Mouse (Mus musculus): ENCODE results near the gene Gm28043.
A peak's percentile ranks its signal among the peaks of the same experiment; 100 is the strongest.

Gene Gm28043

GRCm38 (mm10) chr17:29627285-29627684, 12.6 kb downstream of the Gm28043 start:
- DNase-seq, result no peak

GRCm38 (mm10) chr17:29628946-29629345, 14.3 kb downstream of the Gm28043 start:
- DNase-seq, result no peak

- no peak for DNase-seq
Observed at GRCm38 (mm10) chr17:29629620-29630019, 14.9 kb downstream of the Gm28043 start.

- DNase-seq, result no peak
Observed at GRCm38 (mm10) chr17:29632312-29632711, 17.6 kb downstream of the Gm28043 start.

- DNase-seq, result no peak
Observed at GRCm38 (mm10) chr17:29635492-29635891, 20.8 kb downstream of the Gm28043 start.

- no peak for DNase-seq
Observed at GRCm38 (mm10) chr17:29636118-29636517, 21.4 kb downstream of the Gm28043 start.

GRCm38 (mm10) chr17:29637377-29637776, 22.7 kb downstream of the Gm28043 start:
- DNase-seq, result no peak

- DNase-seq, result no peak
Observed at GRCm38 (mm10) chr17:29637895-29638294, 23.2 kb downstream of the Gm28043 start.

- no peak for DNase-seq
Observed at GRCm38 (mm10) chr17:29640971-29641370, 26.3 kb downstream of the Gm28043 start.

GRCm38 (mm10) chr17:29642219-29642618, 27.5 kb downstream of the Gm28043 start:
- DNase-seq, result no peak

- DNase-seq, result no peak
Observed at GRCm38 (mm10) chr17:29658249-29658648, 43.6 kb downstream of the Gm28043 start.

- peak; percentile 94 for DNase-seq
Observed at GRCm38 (mm10) chr17:29660076-29660761, 45.5 kb downstream of the Gm28043 start, which contains the start of gene Cmtr1. TSS of gene Cmtr1 (plus strand) at chr17:29660595.

- DNase-seq, result peak; percentile 44 to 52
Observed at GRCm38 (mm10) chr17:29660762-29661391, 46.2 kb downstream of the Gm28043 start.

- DNase-seq, result no peak
Observed at GRCm38 (mm10) chr17:29662145-29662544, 47.5 kb downstream of the Gm28043 start.

- no peak for DNase-seq
Observed at GRCm38 (mm10) chr17:29668051-29668986, 53.6 kb downstream of the Gm28043 start.

- DNase-seq, result no peak
Observed at GRCm38 (mm10) chr17:29669030-29669429, 54.4 kb downstream of the Gm28043 start.

- no peak for DNase-seq
Observed at GRCm38 (mm10) chr17:29669936-29670335, 55.3 kb downstream of the Gm28043 start.

- DNase-seq, result no peak
Observed at GRCm38 (mm10) chr17:29671021-29671420, 56.3 kb downstream of the Gm28043 start.

- no peak for DNase-seq
Observed at GRCm38 (mm10) chr17:29673325-29673724, 58.6 kb downstream of the Gm28043 start.

- no peak for DNase-seq
Observed at GRCm38 (mm10) chr17:29678526-29678925, 63.9 kb downstream of the Gm28043 start.

GRCm38 (mm10) chr17:29679038-29679767, 64.5 kb downstream of the Gm28043 start:
- DNase-seq, result no peak

- DNase-seq, result no peak
Observed at GRCm38 (mm10) chr17:29680174-29680573, 65.5 kb downstream of the Gm28043 start.

GRCm38 (mm10) chr17:29680921-29681320, 66.2 kb downstream of the Gm28043 start:
- no peak for DNase-seq

All from thymus, postnatal 36 days (tissue).